Mouse (Mus musculus): ENCODE results near the gene Lnpk.

Gene Lnpk

DNA sequence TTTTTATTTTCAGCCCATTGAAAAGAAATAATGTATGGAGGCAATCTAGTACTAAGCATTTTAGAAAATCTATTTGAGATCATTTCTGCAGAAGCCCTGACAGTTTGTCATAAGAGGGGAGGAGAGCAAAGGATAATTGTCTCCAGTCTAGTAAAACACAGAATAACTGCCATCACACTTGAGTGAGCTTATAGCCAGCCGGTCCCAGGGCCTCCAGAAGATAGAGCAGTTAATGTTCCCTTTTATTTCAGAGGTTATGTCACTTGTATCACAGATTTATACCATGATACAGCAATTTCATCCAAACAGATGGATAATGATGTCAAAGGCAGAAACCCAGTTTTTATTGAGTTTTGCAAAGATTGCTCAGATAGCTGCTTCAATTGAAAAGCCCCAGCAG is 89.0 kb downstream of the Lnpk start:
- DNase-seq (ENCODE audit: low spot score), result no peak

DNA sequence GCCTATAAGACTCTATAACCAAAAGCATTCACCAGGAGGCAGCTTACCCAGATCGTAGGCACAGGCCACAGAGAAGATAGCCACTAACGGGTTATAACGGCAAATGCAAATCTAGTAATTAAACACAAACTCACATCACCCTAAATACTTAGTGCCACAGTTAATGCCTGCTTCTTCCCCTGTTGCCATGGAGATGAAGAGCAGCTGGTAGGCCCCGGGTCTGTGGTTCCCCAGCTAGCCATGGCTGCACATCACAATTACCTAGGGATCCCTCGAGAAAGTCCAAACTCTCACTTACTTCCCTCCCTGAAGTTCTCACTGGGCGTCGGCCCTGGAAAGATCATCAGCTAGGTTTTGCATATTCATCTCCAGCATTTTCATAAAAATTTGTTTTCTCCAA is 90.8 kb downstream of the Lnpk start:
- no peak for DNase-seq (ENCODE audit: low spot score)

- DNase-seq (ENCODE audit: low spot score), result no peak
Measured at GRCm38 (mm10) chr2:74482651-74483050, 96.6 kb downstream of the Lnpk start.

DNA sequence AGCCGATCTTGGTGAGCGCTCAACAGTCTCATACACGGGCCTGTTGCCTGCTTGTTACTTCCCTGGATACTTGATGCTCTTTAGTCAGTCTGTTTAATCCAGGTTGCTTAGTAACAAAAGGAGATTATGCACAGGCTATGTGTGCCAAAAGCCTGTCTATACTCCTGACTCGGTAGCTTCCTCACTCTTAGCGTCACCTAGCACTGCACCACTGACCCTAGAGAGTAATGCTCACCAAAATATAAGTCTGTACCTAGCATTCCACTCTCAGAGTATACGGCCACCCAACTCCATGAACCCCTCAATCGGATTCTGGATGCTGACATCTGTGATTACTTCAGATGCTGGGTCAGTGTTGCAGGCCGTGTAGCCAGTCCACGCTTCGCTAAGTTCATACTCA is 97.1 kb downstream of the Lnpk start:
- no peak for DNase-seq (ENCODE audit: low spot score)
